Mouse (Mus musculus): Measurements from ENCODE around the gene Map4k2. TPM values are rescaled to one million over a fixed set of nuclear protein-coding genes. Genes with fewer than 3 reads are reported as not detected.

Map4k2 gene
- polyA plus RNA-seq, 1 experiment: 10.0 TPM

DNA sequence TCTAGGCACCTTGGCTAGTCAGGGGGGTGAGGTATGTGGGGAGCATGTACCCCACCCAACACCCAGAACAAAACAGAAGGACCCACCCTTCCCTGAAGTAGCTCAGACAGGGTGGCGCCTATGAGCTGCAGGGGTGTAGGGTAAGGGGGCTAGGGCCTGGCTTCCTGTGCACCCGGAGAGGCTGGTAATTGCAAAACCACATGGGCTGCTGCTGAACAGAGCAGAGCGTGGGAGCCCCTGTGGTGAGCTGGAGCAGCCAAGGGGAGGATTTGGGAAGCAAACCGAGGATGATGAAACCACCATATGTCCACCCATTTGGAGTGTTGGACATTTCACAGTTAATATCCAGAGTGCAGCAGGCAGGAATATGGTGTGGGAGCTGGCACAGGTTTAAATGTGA lies 38.4 kb upstream of the Map4k2 start:
- Histone ChIP-seq H3K4me2 (ENCODE audit: low read depth) (peak overlapping the region; percentile 7), H3K36me3 (ENCODE audit: control insufficient read depth, insufficient read depth) (peaks cover 14% of the 10 kb centered on the region), H3K27me3 (ENCODE audit: control insufficient read depth, insufficient read depth, insufficient read length) (no peaks in the 10 kb centered on the region), H3K79me2 (ENCODE audit: control insufficient read depth, insufficient read depth) (no peaks in the 10 kb centered on the region), H3ac (ENCODE audit: control insufficient read depth, insufficient read length) (no peak overlapping the region), H3K4me3 (no peak overlapping the region)
- TF ChIP-seq POLR2A (IDR thresholded peaks at IDR 0.05; ENCODE audit: insufficient read length, low read depth) (peak; percentile 25), MYOD1 (IDR thresholded peaks at IDR 0.05; ENCODE audit: control insufficient read depth in 1 of 3, insufficient read length in 2 of 3, low read depth in 2 of 3) (peak in 1 of 3 experiments; percentile 18), CEBPB (IDR thresholded peaks at IDR 0.05; ENCODE audit: insufficient read depth, poor library complexity, severe bottlenecking) (peak; percentile 43; the same call in 1 of the 2 replicates), MYOG (IDR thresholded peaks at IDR 0.05; ENCODE audit: control insufficient read depth in 1 of 3, insufficient read depth in 1 of 3, insufficient read length in 2 of 3, low read depth in 2 of 3) (peak in 1 of 3 experiments; percentile 23), POLR2AphosphoS2 (IDR thresholded peaks at IDR 0.05; ENCODE audit: insufficient read length, low read depth) (peak; percentile 74), MAX (IDR thresholded peaks at IDR 0.05; ENCODE audit: low read depth) (no peak)

DNA sequence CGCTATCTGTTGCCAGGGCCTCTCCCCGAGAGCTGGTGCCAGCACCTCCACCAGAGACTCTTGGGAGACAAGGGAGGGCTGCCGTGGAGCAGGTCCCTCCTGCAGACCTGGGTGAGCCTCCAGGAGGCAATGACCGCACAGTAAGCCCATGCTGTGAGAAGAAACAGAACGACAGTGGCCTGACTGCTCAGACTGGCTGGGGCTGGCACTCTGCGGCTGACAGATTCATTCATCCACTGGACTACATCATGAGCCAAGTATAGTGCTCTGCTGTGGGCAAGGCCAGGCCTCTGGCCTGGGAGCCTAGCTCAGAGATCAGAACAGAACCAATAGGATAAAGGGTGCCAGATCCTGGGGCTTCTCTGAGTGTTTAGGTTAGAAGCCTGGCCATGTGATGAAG lies 37.1 kb upstream of the Map4k2 start:
- H3K4me2 ChIP-seq (ENCODE audit: low read depth): no peak overlapping the region
- H3K27me3 ChIP-seq (ENCODE audit: control insufficient read depth, insufficient read depth, insufficient read length): no peaks in the 10 kb centered on the region
- H3K36me3 ChIP-seq (ENCODE audit: control insufficient read depth, insufficient read depth): peaks cover 10% of the 10 kb centered on the region
- H3ac ChIP-seq (ENCODE audit: control insufficient read depth, insufficient read length): no peak overlapping the region
- H3K4me3 ChIP-seq: no peak overlapping the region
- TF ChIP-seq MYOG (IDR thresholded peaks at IDR 0.05; ENCODE audit: control insufficient read depth in 1 of 3, insufficient read depth in 1 of 3, insufficient read length in 2 of 3, low read depth in 2 of 3): no peak
- TF ChIP-seq POLR2AphosphoS2 (IDR thresholded peaks at IDR 0.05; ENCODE audit: insufficient read length, low read depth): peak; percentile 20
- H3K79me2 ChIP-seq (ENCODE audit: control insufficient read depth, insufficient read depth): no peaks in the 10 kb centered on the region

DNA sequence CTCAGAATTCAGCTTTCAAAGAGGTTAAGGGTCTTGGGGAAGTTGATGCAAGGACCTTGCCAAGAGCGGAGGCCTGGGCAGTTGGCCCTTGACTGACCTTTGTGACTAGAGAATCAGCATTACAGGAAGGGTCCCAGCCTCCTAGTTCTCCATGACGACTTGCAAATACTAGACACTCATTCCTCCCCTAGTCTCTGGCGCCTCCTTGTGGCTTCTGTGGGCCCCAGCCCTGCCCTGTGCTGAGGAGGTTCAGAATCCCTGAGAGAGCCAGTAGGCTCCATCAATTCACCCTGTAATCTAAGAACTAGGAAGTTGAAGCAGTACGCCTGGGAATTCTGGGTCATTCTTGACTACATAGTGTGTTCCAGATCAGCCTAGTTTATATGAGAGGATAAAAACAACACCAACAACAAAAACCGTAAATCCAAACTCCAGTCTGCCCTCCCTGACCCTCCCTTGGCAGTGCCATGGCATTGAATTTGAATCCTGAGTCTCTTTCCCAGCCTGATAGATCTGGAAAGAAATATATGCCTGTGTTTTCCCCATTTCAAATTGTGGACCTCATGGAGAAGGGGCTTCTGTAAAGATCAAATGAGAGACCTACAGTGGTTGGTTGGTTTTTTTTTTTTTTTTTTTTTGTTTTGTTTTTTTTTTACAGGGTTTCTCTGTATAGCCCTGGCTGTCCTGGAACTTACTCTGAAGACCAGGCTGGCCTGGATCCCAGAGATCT lies 36.0 kb upstream of the Map4k2 start:
- peaks cover 4% of the 10 kb centered on the region for H3K36me3 ChIP-seq (ENCODE audit: control insufficient read depth, insufficient read depth)
- no peak overlapping the region for H3ac ChIP-seq (ENCODE audit: control insufficient read depth, insufficient read length)
- TF ChIP-seq TCF3 (IDR thresholded peaks at IDR 0.05; ENCODE audit: insufficient read length, low read depth) (no peak), USF1 (IDR thresholded peaks at IDR 0.05; ENCODE audit: low read depth) (no peak), MAX (IDR thresholded peaks at IDR 0.05; ENCODE audit: low read depth) (no peak)
- H3K27me3 ChIP-seq (ENCODE audit: control insufficient read depth, insufficient read depth, insufficient read length): no peaks in the 10 kb centered on the region
- no peaks in the 10 kb centered on the region for H3K79me2 ChIP-seq (ENCODE audit: control insufficient read depth, insufficient read depth)
- H3K4me3 ChIP-seq: no peak overlapping the region
- no peak overlapping the region for H3K4me2 ChIP-seq (ENCODE audit: low read depth)

GRCm38 (mm10) chr19:6305517-6306115 lies 35.3 kb upstream of the Map4k2 start:
- peak overlapping the region; percentile 19 for H3K4me3 ChIP-seq
- TF ChIP-seq TCF3 (IDR thresholded peaks at IDR 0.05; ENCODE audit: insufficient read length, low read depth) (no peak), MYOG (IDR thresholded peaks at IDR 0.05; ENCODE audit: control insufficient read depth in 1 of 3, insufficient read depth in 1 of 3, insufficient read length in 2 of 3, low read depth in 2 of 3) (no peak), MAX (IDR thresholded peaks at IDR 0.05; ENCODE audit: low read depth) (no peak), REST (IDR thresholded peaks at IDR 0.05; ENCODE audit: insufficient read depth, insufficient read length) (no peak), POLR2A (IDR thresholded peaks at IDR 0.05; ENCODE audit: insufficient read length, low read depth) (no peak), SRF (IDR thresholded peaks at IDR 0.05; ENCODE audit: control insufficient read depth, insufficient read length, low read depth) (no peak), CEBPB (IDR thresholded peaks at IDR 0.05; ENCODE audit: insufficient read depth, poor library complexity, severe bottlenecking) (no peak), USF1 (IDR thresholded peaks at IDR 0.05; ENCODE audit: low read depth) (no peak), E2F4 (IDR thresholded peaks at IDR 0.05; ENCODE audit: insufficient read depth) (no peak), POLR2AphosphoS2 (IDR thresholded peaks at IDR 0.05; ENCODE audit: insufficient read length, low read depth) (no peak), TCF12 (IDR thresholded peaks at IDR 0.05; ENCODE audit: insufficient read depth, poor library complexity, severe bottlenecking) (no peak), MYOD1 (IDR thresholded peaks at IDR 0.05; ENCODE audit: control insufficient read depth in 1 of 3, insufficient read length in 2 of 3, low read depth in 2 of 3) (no peak)
- H3K27me3 ChIP-seq (ENCODE audit: control insufficient read depth, insufficient read depth, insufficient read length): no peaks in the 10 kb centered on the region
- no peak overlapping the region for H3ac ChIP-seq (ENCODE audit: control insufficient read depth, insufficient read length)
- H3K36me3 ChIP-seq (ENCODE audit: control insufficient read depth, insufficient read depth): no peaks in the 10 kb centered on the region
- no peaks in the 10 kb centered on the region for H3K79me2 ChIP-seq (ENCODE audit: control insufficient read depth, insufficient read depth)
- H3K4me2 ChIP-seq (ENCODE audit: low read depth): peak overlapping the region; percentile 57

DNA sequence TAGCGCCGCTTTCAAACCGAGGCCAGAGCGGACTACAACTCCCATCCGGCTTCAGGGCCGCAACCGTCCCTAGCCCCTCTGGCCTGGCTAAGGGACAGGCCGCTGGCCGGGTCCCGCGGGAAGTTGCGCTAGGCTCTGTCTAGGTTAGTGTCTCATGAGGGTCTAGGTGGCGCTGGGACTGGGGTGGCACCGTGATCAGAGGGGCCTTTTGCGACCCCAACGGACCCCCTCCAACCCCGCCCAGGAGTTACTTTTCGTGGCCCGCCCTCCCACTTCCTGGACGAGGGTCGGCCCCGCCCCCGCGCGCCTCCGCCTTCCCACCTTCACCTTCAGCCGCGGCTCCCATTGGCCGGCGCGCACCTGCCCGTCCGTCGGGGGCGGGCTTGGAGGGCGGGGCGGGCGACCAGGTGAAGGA lies 34.8 kb upstream of the Map4k2 start, which contains the start of gene Cdc42bpg:
Cdc42bpg (plus strand) TSS at position 320 of the 415 bp plus-strand sequence.
- Histone ChIP-seq H3K4me2 (ENCODE audit: low read depth) (peak within 1 kb of the TSS; percentile 69), H3K79me2 (ENCODE audit: control insufficient read depth, insufficient read depth) (no peaks in the 10 kb centered on the region), H3ac (ENCODE audit: control insufficient read depth, insufficient read length) (peak within 1 kb of the TSS; percentile 15), H3K4me3 (peak within 1 kb of the TSS; percentile 19), H3K27me3 (ENCODE audit: control insufficient read depth, insufficient read depth, insufficient read length) (no peaks in the 10 kb centered on the region), H3K36me3 (ENCODE audit: control insufficient read depth, insufficient read depth) (no peaks in the 10 kb centered on the region)
- TF ChIP-seq MYOD1 (IDR thresholded peaks at IDR 0.05; ENCODE audit: control insufficient read depth in 1 of 3, insufficient read length in 2 of 3, low read depth in 2 of 3) (no peak), TCF3 (IDR thresholded peaks at IDR 0.05; ENCODE audit: insufficient read length, low read depth) (no peak), SRF (IDR thresholded peaks at IDR 0.05; ENCODE audit: control insufficient read depth, insufficient read length, low read depth) (no peak), USF1 (IDR thresholded peaks at IDR 0.05; ENCODE audit: low read depth) (no peak), MYOG (IDR thresholded peaks at IDR 0.05; ENCODE audit: control insufficient read depth in 1 of 3, insufficient read depth in 1 of 3, insufficient read length in 2 of 3, low read depth in 2 of 3) (no peak), E2F4 (IDR thresholded peaks at IDR 0.05; ENCODE audit: insufficient read depth) (no peak), TCF12 (IDR thresholded peaks at IDR 0.05; ENCODE audit: insufficient read depth, poor library complexity, severe bottlenecking) (no peak), POLR2A (IDR thresholded peaks at IDR 0.05; ENCODE audit: insufficient read length, low read depth) (no peak), CEBPB (IDR thresholded peaks at IDR 0.05; ENCODE audit: insufficient read depth, poor library complexity, severe bottlenecking) (no peak), MAX (IDR thresholded peaks at IDR 0.05; ENCODE audit: low read depth) (no peak), REST (IDR thresholded peaks at IDR 0.05; ENCODE audit: insufficient read depth, insufficient read length) (no peak), POLR2AphosphoS2 (IDR thresholded peaks at IDR 0.05; ENCODE audit: insufficient read length, low read depth) (no peak)

Measured in myocyte (in vitro differentiated cells).